Mouse (Mus musculus) c-Kit-positive CD71-positive TER-119-negative erythroid progenitor cells, embryonic 14.5 days (primary cell): Measurements from ENCODE around the gene Olfr325.
"Not testable (repeated sequence)": the region's sequence is repeated elsewhere in the genome, so short reads cannot be mapped to it uniquely, and the experiment has no call there.

Experiments
- DNase-seq: peaks from one replicate; pipeline ENCODE4 v3.0.0-alpha.2; 2013; ENCODE audit warnings: low read depth

Gene Olfr325

GRCm38 (mm10) chr11:58577430-58577829 is at the start of gene Olfr325:
Olfr325 (plus strand) TSS chr11:58577730.
- DNase-seq: no peak

GRCm38 (mm10) chr11:58534736-58535135 is 42.8 kb upstream of the Olfr325 start, which contains the start of gene Olfr330:
Olfr330 (minus strand) TSS chr11:58534836.
- not testable (repeated sequence) for DNase-seq

GRCm38 (mm10) chr11:58546322-58546721 is 31.2 kb upstream of the Olfr325 start, which contains the start of gene Olfr329-ps:
Olfr329-ps (minus strand) TSS chr11:58546422.
- DNase-seq: no peak

- DNase-seq: no peak
These were observed 22.0 kb upstream of the Olfr325 start, which contains the start of gene Olfr328 for GRCm38 (mm10) chr11:58555536-58555935. Olfr328 (minus strand) TSS chr11:58555636.

GRCm38 (mm10) chr11:58570405-58570804 is 7.1 kb upstream of the Olfr325 start, which contains the start of gene Olfr224:
Olfr224 (minus strand) TSS chr11:58570553.
- DNase-seq: no peak

- no peak for DNase-seq
These were observed 1.1 kb downstream of the Olfr325 start for GRCm38 (mm10) chr11:58578636-58579035.

GRCm38 (mm10) chr11:58587898-58588348 is 10.4 kb downstream of the Olfr325 start:
- peak; percentile 63 for DNase-seq

- no peak for DNase-seq
These were observed 11.2 kb downstream of the Olfr325 start for GRCm38 (mm10) chr11:58588620-58589250.

- no peak for DNase-seq
These were observed 17.3 kb downstream of the Olfr325 start, which contains the start of gene Olfr324 for GRCm38 (mm10) chr11:58594814-58595213. Olfr324 (plus strand) TSS chr11:58595114.

- peak; percentile 22 for DNase-seq
These were observed 20.3 kb downstream of the Olfr325 start for GRCm38 (mm10) chr11:58597837-58598236.

- DNase-seq: no peak
These were observed 24.5 kb downstream of the Olfr325 start for GRCm38 (mm10) chr11:58602062-58602461.

- peak; percentile 13 for DNase-seq
These were observed 25.4 kb downstream of the Olfr325 start for GRCm38 (mm10) chr11:58602800-58603560.

- no peak for DNase-seq
These were observed 27.2 kb downstream of the Olfr325 start for GRCm38 (mm10) chr11:58604688-58605087.

GRCm38 (mm10) chr11:58605228-58605627 is 27.7 kb downstream of the Olfr325 start:
- DNase-seq: no peak

- DNase-seq: no peak
These were observed 28.8 kb downstream of the Olfr325 start for GRCm38 (mm10) chr11:58606177-58606919.

- no peak for DNase-seq
These were observed 29.5 kb downstream of the Olfr325 start for GRCm38 (mm10) chr11:58607030-58607429.

- no peak for DNase-seq
These were observed 35.8 kb downstream of the Olfr325 start for GRCm38 (mm10) chr11:58613359-58613758.

GRCm38 (mm10) chr11:58614526-58614925 is 37.0 kb downstream of the Olfr325 start:
- no peak for DNase-seq

GRCm38 (mm10) chr11:58615975-58616374 is 38.4 kb downstream of the Olfr325 start, which contains the start of gene 2210407C18Rik:
2210407C18Rik (minus strand) TSS chr11:58616075.
- DNase-seq: no peak

GRCm38 (mm10) chr11:58618369-58618768 is 40.8 kb downstream of the Olfr325 start:
- DNase-seq: no peak

- no peak for DNase-seq
These were observed 41.3 kb downstream of the Olfr325 start for GRCm38 (mm10) chr11:58618793-58619192.

GRCm38 (mm10) chr11:58626146-58626545 is 48.6 kb downstream of the Olfr325 start:
- no peak for DNase-seq
